Mouse (Mus musculus) heart, adult 2 months (tissue): Measurements from ENCODE around the gene Gpx5.

Source experiments
- CTCF ChIP-seq: fragments of 200-600 bp; IDR thresholded peaks from 2 replicates; pipeline ENCODE4 v1.8.1; 2022; ENCODE audit warnings: antibody characterized with exemption, mild to moderate bottlenecking, moderate library complexity
- EP300 ChIP-seq: fragments of 200-500 bp; IDR thresholded peaks from 2 replicates; pipeline ENCODE4 v1.6.1; 2011; ENCODE audit warnings: low read depth, low read length, control low read depth; ENCODE audit not compliant: insufficient read depth
- POLR2A ChIP-seq: fragments of 200-500 bp; IDR thresholded peaks from 2 replicates; pipeline ENCODE4 v1.6.1; 2011; ENCODE audit warnings: mild to moderate bottlenecking, low read depth, low read length, control low read depth; ENCODE audit not compliant: insufficient read depth

DNA sequence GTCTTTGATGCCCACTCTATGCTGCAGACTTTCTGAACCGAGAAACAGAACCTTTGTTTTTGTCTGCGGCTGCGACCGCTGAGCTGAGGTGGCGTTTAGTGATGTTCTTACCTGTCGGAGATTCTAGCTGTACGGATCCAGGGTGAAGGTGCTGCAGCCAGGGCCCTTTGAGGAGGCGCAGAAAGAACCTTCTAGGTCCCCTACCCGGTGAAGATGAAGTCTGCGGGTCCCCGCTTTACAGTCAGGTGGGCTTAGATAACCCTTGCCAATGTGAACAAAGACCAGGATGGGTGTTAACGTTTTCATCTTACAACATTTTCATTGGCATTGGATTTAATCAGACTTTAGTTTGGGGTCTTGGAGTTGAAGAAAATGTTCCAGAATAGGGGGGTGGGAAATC is 39.0 kb downstream of the Gpx5 start:
- TF ChIP-seq CTCF (no peak), POLR2A (no peak), EP300 (no peak)
